Mouse (Mus musculus) heart, adult 2 months (tissue): Measurements from ENCODE around the gene Ovca2. TPM values are rescaled to one million over a fixed set of nuclear protein-coding genes. Genes with fewer than 3 reads are reported as not detected.

Experiments
- DNase-seq, 2 experiments: peaks; one replicate each; pipeline ENCODE4 v3.0.0; 2021
- H3K27ac ChIP-seq: fragments of 200-600 bp; 2 replicates; pipeline ENCODE4 v1.8.1; 2022
- H3K27me3 ChIP-seq: fragments of 200-500 bp; 2 replicates; pipeline ENCODE4 v1.6.1; 2012; ENCODE audit warnings: mild to moderate bottlenecking, low read length, inconsistent platforms, mixed read lengths; ENCODE audit not compliant: control insufficient read depth, insufficient read depth
- H3K36me3 ChIP-seq: fragments of 200-500 bp; 2 replicates; pipeline ENCODE4 v1.6.1; 2012; ENCODE audit warnings: low read length, inconsistent platforms; ENCODE audit not compliant: control insufficient read depth, insufficient read depth
- H3K4me1 ChIP-seq: fragments of 200-500 bp; 2 replicates; pipeline ENCODE4 v1.6.1; 2011; ENCODE audit warnings: low read length; ENCODE audit not compliant: control insufficient read depth, insufficient read depth
- H3K4me3 ChIP-seq: fragments of 200-600 bp; 2 replicates; pipeline ENCODE4 v1.8.1; 2022
- H3K79me2 ChIP-seq: fragments of 200-500 bp; replicated peaks from 2 replicates; pipeline ENCODE4 v1.6.1; 2012; ENCODE audit warnings: mild to moderate bottlenecking, inconsistent platforms, low read length, moderate library complexity, mixed read lengths; ENCODE audit not compliant: control insufficient read depth, insufficient read depth
- H3K9ac ChIP-seq: fragments of 200-500 bp; 2 replicates; pipeline ENCODE4 v1.6.1; 2012; ENCODE audit warnings: low read depth, mild to moderate bottlenecking, control low read depth, inconsistent platforms, low read length, mixed read lengths
- CTCF ChIP-seq: fragments of 200-600 bp; IDR thresholded peaks from 2 replicates; pipeline ENCODE4 v1.8.1; 2022; ENCODE audit warnings: antibody characterized with exemption, mild to moderate bottlenecking, moderate library complexity
- EP300 ChIP-seq: fragments of 200-500 bp; IDR thresholded peaks from 2 replicates; pipeline ENCODE4 v1.6.1; 2011; ENCODE audit warnings: low read depth, low read length, control low read depth; ENCODE audit not compliant: insufficient read depth
- POLR2A ChIP-seq: fragments of 200-500 bp; IDR thresholded peaks from 2 replicates; pipeline ENCODE4 v1.6.1; 2011; ENCODE audit warnings: mild to moderate bottlenecking, low read depth, low read length, control low read depth; ENCODE audit not compliant: insufficient read depth
- WGBS: fragments of 180-500 bp; shearing (Covaris S2); methylation state at CpG from one replicate; pipeline ENCODE4 v1.1.7; 2018; 5-methylcytosine and 5-hydroxymethylcytosine counted together
- intact Hi-C: fragments of 180-260 bp; cut with DNase I; formaldehyde crosslinking; loops from one replicate; pipeline ENCODE4 v1.15.1; 2025
- polyA plus RNA-seq: library from polyadenylated mRNA; depleted of rRNA; stranded (reverse); fragments of >200 nt; gene quantifications from 2 replicates; pipeline ENCODE4 v1.2.3, GENCODE M21; 2012
- total RNA-seq, 2 experiments: library from RNA; stranded (reverse); gene quantifications; 2 replicates each; pipeline ENCODE4 v1.2.3; 2021

Gene Ovca2
- total and polyA plus RNA-seq, 3 experiments: 5.7 to 11.1 (median 6.1) TPM

- Histone ChIP-seq H3K4me1 (peaks cover 5% of the 10 kb centered on the region), H3K27ac (peak overlapping the region; percentile 77; the same call in 1 of the 2 replicates), H3K9ac (no peak overlapping the region; the same call in 1 of the 2 replicates), H3K27me3 (no peaks in the 10 kb centered on the region), H3K36me3 (no peaks in the 10 kb centered on the region), H3K4me3 (peak overlapping the region; percentile 37; the same call in 1 of the 2 replicates), H3K79me2 (no peaks in the 10 kb centered on the region)
- TF ChIP-seq CTCF (no peak), POLR2A (no peak), EP300 (no peak)
- WGBS: 39% methylated on average over 13 of the region's 13 CpGs
- intact Hi-C loops: no loop called here
- DNase-seq: no peak
These were observed 35.7 kb upstream of the Ovca2 start for GRCm38 (mm10) chr11:75214081-75214950.

- Histone ChIP-seq H3K27me3 (no peaks in the 10 kb centered on the region), H3K27ac (peak overlapping the region; percentile 77), H3K4me3 (peak overlapping the region; percentile 37; the same call in 1 of the 2 replicates), H3K36me3 (no peaks in the 10 kb centered on the region), H3K79me2 (no peaks in the 10 kb centered on the region), H3K9ac (peak overlapping the region; percentile 52), H3K4me1 (peaks cover 5% of the 10 kb centered on the region)
- TF ChIP-seq EP300: no peak
- TF ChIP-seq CTCF: no peak
- no peak for TF ChIP-seq POLR2A
- intact Hi-C loops: no loop called here
- 22% methylated on average over 35 of the region's 35 CpGs for WGBS
- peak; percentile 40 to 53 for DNase-seq
These were observed 34.9 kb upstream of the Ovca2 start for GRCm38 (mm10) chr11:75213372-75214080.

- H3K36me3 ChIP-seq: no peaks in the 10 kb centered on the region
- H3K9ac ChIP-seq: no peak overlapping the region
- TF ChIP-seq EP300 (no peak), CTCF (no peak), POLR2A (no peak)
- DNase-seq: peak in 1 of 2 experiments; percentile 23
- WGBS: 44% methylated on average over 3 of the region's 3 CpGs
- peak overlapping the region; percentile 69 for H3K27ac ChIP-seq
- peaks cover 5% of the 10 kb centered on the region for H3K4me1 ChIP-seq
- H3K27me3 ChIP-seq: no peaks in the 10 kb centered on the region
- H3K79me2 ChIP-seq: no peaks in the 10 kb centered on the region
- intact Hi-C loops: no loop called here
- no peak overlapping the region for H3K4me3 ChIP-seq
These were observed 34.2 kb upstream of the Ovca2 start for GRCm38 (mm10) chr11:75212876-75213275.

- no peak for TF ChIP-seq EP300
- TF ChIP-seq POLR2A: peak; percentile 29; the same call in 1 of the 2 replicates
- H3K9ac ChIP-seq: peak overlapping the region; percentile 59; the same call in 1 of the 2 replicates
- no peaks in the 10 kb centered on the region for H3K27me3 ChIP-seq
- intact Hi-C loops: no loop called here
- no peaks in the 10 kb centered on the region for H3K36me3 ChIP-seq
- H3K27ac ChIP-seq: peak overlapping the region; percentile 91
- no peaks in the 10 kb centered on the region for H3K79me2 ChIP-seq
- DNase-seq: peak; percentile 52 to 76
- WGBS: 33% methylated on average over 8 of the region's 8 CpGs
- H3K4me1 ChIP-seq: peaks cover 5% of the 10 kb centered on the region
- no peak overlapping the region for H3K4me3 ChIP-seq
These were observed 33.5 kb upstream of the Ovca2 start for GRCm38 (mm10) chr11:75212031-75212667.

GRCm38 (mm10) chr11:75210755-75211154, 32.1 kb upstream of the Ovca2 start:
- intact Hi-C loops: no loop called here
- Histone ChIP-seq H3K4me1 (peaks cover 5% of the 10 kb centered on the region), H3K4me3 (no peak overlapping the region), H3K79me2 (no peaks in the 10 kb centered on the region), H3K9ac (no peak overlapping the region), H3K27ac (no peak overlapping the region), H3K36me3 (no peaks in the 10 kb centered on the region), H3K27me3 (no peaks in the 10 kb centered on the region)
- no peak for DNase-seq
- TF ChIP-seq POLR2A (no peak), CTCF (no peak), EP300 (no peak)
- 87% methylated on average over 6 of the region's 6 CpGs for WGBS
